Mouse (Mus musculus) kidney, adult 2 months (tissue): Measurements from ENCODE around the gene 1810009J06Rik.

Experiments
- CTCF ChIP-seq: fragments of 200-500 bp; conservative IDR thresholded peaks from 2 replicates; pipeline ENCODE4 v1.5.1; 2011; ENCODE audit warnings: low read depth, mild to moderate bottlenecking, control low read depth, low read length, moderate library complexity, mixed read lengths; ENCODE audit not compliant: insufficient read depth, insufficient read length
- POLR2A ChIP-seq: fragments of 200-500 bp; IDR thresholded peaks from one replicate; pipeline ENCODE4 v1.6.1; 2011; ENCODE audit warnings: low read depth, low read length, control low read depth

- TF ChIP-seq POLR2A (no peak), CTCF (no peak)
Measured at GRCm38 (mm10) chr6:40919954-40920353, 44.6 kb upstream of the 1810009J06Rik start.
